Mouse (Mus musculus): ENCODE results near the gene Birc2. TPM values are rescaled to one million over a fixed set of nuclear protein-coding genes. Genes with fewer than 3 reads are reported as not detected.

Gene Birc2
- total RNA-seq, 2 experiments from 2014 or later = 24.6 to 26.6 TPM

- intact Hi-C loops (cut with DNase I) = no loop called here
- DNase-seq = no peak
Measured at GRCm38 (mm10) chr9:7851841-7852240, 15.0 kb upstream of the Birc2 start.

GRCm38 (mm10) chr9:7848191-7848590 is 11.3 kb upstream of the Birc2 start:
- intact Hi-C loops (cut with DNase I) = no loop called here
- no peak for DNase-seq

- DNase-seq = no peak
- intact Hi-C loops (cut with DNase I) = no loop called here
Measured at GRCm38 (mm10) chr9:7846667-7847199, 9.9 kb upstream of the Birc2 start.

GRCm38 (mm10) chr9:7845216-7845895 is 8.5 kb upstream of the Birc2 start:
- no peak for DNase-seq
- intact Hi-C loops (cut with DNase I) = no loop called here

GRCm38 (mm10) chr9:7841221-7841620 is 4.4 kb upstream of the Birc2 start:
- no peak for DNase-seq
- intact Hi-C loops (cut with DNase I) = no loop called here

- intact Hi-C loops (cut with DNase I) = loop anchor here (1.0 to 5.0 kb wide), 3 partner anchors 35 to 164 kb away; partner anchors contain the start of genes Birc3, Tmem123 and Yap1
- peak; percentile 9 to 25 for DNase-seq
Measured at GRCm38 (mm10) chr9:7837806-7838440, 1.1 kb upstream of the Birc2 start.

- intact Hi-C loops (cut with DNase I) = loop anchor here (2.0 to 5.0 kb wide), 2 partner anchors 36 to 166 kb away; partner anchors contain the start of genes Birc3 and Yap1
- DNase-seq = peak; percentile 63 to 64
Measured at GRCm38 (mm10) chr9:7836331-7836730, 533 bp downstream of the Birc2 start.

- DNase-seq = no peak
- intact Hi-C loops (cut with DNase I) = loop anchor here (5.0 kb wide), 1 partner anchor 167 kb away; the partner anchor contains the start of gene Yap1
Measured at GRCm38 (mm10) chr9:7835302-7835701, 1.6 kb downstream of the Birc2 start.

- intact Hi-C loops (cut with DNase I) = no loop called here
- DNase-seq = no peak
Measured at GRCm38 (mm10) chr9:7833421-7833820, 3.4 kb downstream of the Birc2 start.

GRCm38 (mm10) chr9:7829531-7830528 is 7.0 kb downstream of the Birc2 start:
- peak; percentile 34 to 39 for DNase-seq
- intact Hi-C loops (cut with DNase I) = loop anchor here (10.0 kb wide), 1 partner anchor 115 kb away; no protein-coding TSS in a partner anchor

- intact Hi-C loops (cut with DNase I) = loop anchor here (10.0 kb wide), 1 partner anchor 114 kb away; no protein-coding TSS in a partner anchor
- DNase-seq = no peak
Measured at GRCm38 (mm10) chr9:7828706-7829105, 8.2 kb downstream of the Birc2 start.

- intact Hi-C loops (cut with DNase I) = loop anchor here (10.0 kb wide), 1 partner anchor 110 kb away; no protein-coding TSS in a partner anchor
- DNase-seq = no peak
Measured at GRCm38 (mm10) chr9:7824916-7825315, 11.9 kb downstream of the Birc2 start.

- DNase-seq = no peak
- intact Hi-C loops (cut with DNase I) = loop anchor here (10.0 kb wide), 1 partner anchor 108 kb away; no protein-coding TSS in a partner anchor
Measured at GRCm38 (mm10) chr9:7822758-7823157, 14.1 kb downstream of the Birc2 start.

GRCm38 (mm10) chr9:7805101-7805506 is 31.8 kb downstream of the Birc2 start:
- intact Hi-C loops (cut with DNase I) = no loop called here

GRCm38 (mm10) chr9:7798555-7798954 is 38.3 kb downstream of the Birc2 start:
- intact Hi-C loops (cut with DNase I) = no loop called here
- DNase-seq = no peak

More at GRCm38 (mm10) chr9:7805101-7805506, 31.8 kb downstream of the Birc2 start:
- no peak for DNase-seq

- no peak for DNase-seq
- intact Hi-C loops (cut with DNase I) = no loop called here
Measured at GRCm38 (mm10) chr9:7797542-7797941, 39.3 kb downstream of the Birc2 start.

- intact Hi-C loops (cut with DNase I) = no loop called here
- DNase-seq = no peak
Measured at GRCm38 (mm10) chr9:7796129-7796864, 40.6 kb downstream of the Birc2 start.

- no peak for DNase-seq
- intact Hi-C loops (cut with DNase I) = no loop called here
Measured at GRCm38 (mm10) chr9:7795581-7795980, 41.3 kb downstream of the Birc2 start.

GRCm38 (mm10) chr9:7793561-7793960 is 43.3 kb downstream of the Birc2 start:
- no peak for DNase-seq
- intact Hi-C loops (cut with DNase I) = no loop called here
